Mouse (Mus musculus): ENCODE measurements at regions not wholly inside any gene's neighbourhood (a gene's known extent, or its start where the extent isn't known, plus 50 kb on each side); places are given as distances from the start of the nearest gene placed in this dataset.

GRCm38 (mm10) chr6:47391014-47391802 is 62.0 kb upstream of the Cul1 start:
- Histone ChIP-seq H3K4me1 (replicated peaks) (peaks cover 9% of the 10 kb centered on the region; the same call in 1 of the 2 replicates), H3K36me3 (no peaks in the 10 kb centered on the region), H3K27me3 (ENCODE audit: insufficient read depth, poor library complexity, severe bottlenecking) (no peaks in the 10 kb centered on the region), H3K4me3 (no peak overlapping the region), H3K9me3 (no peaks in the 10 kb centered on the region), H3K27ac (no peak overlapping the region)
- WGBS = 70% methylated on average over 3 of the region's 3 CpGs
- no peak for DNase-seq (ENCODE audit: low spot score)

GRCm38 (mm10) chr6:47395465-47396337 is 57.5 kb upstream of the Cul1 start:
- Histone ChIP-seq H3K36me3 (no peaks in the 10 kb centered on the region), H3K9me3 (no peaks in the 10 kb centered on the region), H3K4me3 (no peak overlapping the region), H3K4me1 (replicated peaks) (peaks cover 3% of the 10 kb centered on the region; the same call in 1 of the 2 replicates), H3K27me3 (ENCODE audit: insufficient read depth, poor library complexity, severe bottlenecking) (no peaks in the 10 kb centered on the region), H3K27ac (no peak overlapping the region)
- peak; percentile 9 for DNase-seq (ENCODE audit: low spot score)
- WGBS = 46% methylated on average over 5 of the region's 5 CpGs
